Mouse (Mus musculus) spleen, adult 2 months (tissue): ENCODE data around the gene Sh2d3c.

ENCODE experiments used
- CTCF ChIP-seq: fragments of 200-500 bp; IDR thresholded peaks from 2 replicates; pipeline ENCODE4 v1.5.1; 2011; ENCODE audit warnings: mild to moderate bottlenecking, inconsistent platforms; ENCODE audit not compliant: insufficient read depth, insufficient read length, insufficient replicate concordance; ENCODE audit errors: extremely low read depth
- POLR2A ChIP-seq: fragments of 200-500 bp; IDR thresholded peaks from 2 replicates; pipeline ENCODE4 v1.6.1; 2011; ENCODE audit warnings: low read depth, low read length, inconsistent platforms

GRCm38 (mm10) chr2:32732695-32733094, 11.8 kb downstream of the Sh2d3c start:
- TF ChIP-seq POLR2A = no peak
- TF ChIP-seq CTCF = no peak
